Mouse (Mus musculus): ENCODE measurements at regions not wholly inside any gene's neighbourhood (a gene's known extent, or its start where the extent isn't known, plus 50 kb on each side); places are given as distances from the start of the nearest gene placed in this dataset.

DNA sequence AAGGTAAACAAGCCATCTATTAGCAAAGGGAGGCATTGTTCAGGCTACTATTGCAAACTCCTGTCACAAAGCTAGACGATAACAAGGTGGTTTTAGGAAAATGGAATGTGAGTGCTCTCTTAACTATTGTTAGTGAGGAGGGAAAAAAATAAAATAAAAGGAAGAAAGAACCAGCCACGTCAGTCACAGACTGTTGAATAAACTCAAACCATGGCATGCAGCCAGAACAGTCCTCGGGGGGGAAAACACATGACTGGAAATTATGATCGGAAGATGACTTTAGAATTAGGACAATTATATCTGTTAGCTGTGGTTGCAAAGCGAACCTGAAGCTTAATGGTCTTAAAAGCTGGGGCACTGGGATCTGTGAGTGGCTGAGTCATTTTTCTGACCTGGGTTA lies 524.1 kb downstream of the Tbc1d22a start:
- TF ChIP-seq CTCF (IDR thresholded peaks at IDR 0.05; ENCODE audit: low read depth, low read length) (no peak), GATA1 (IDR thresholded peaks at IDR 0.05; ENCODE audit: borderline replicate concordance, low read length) (no peak), POLR2AphosphoS5 (IDR thresholded peaks at IDR 0.05; ENCODE audit: insufficient replicate concordance, low read depth, low read length) (no peak)
